Mouse (Mus musculus) ES-E14 (cell line): ENCODE results near the gene Il1rn.

Experiments
- CHD2 ChIP-seq: IDR thresholded peaks from 2 replicates; pipeline ENCODE4 v1.6.1; 2014; ENCODE audit warnings: mild to moderate bottlenecking, low read depth, low read length, inconsistent platforms
- HCFC1 ChIP-seq: IDR thresholded peaks from 2 replicates; pipeline ENCODE4 v1.6.1; 2012; ENCODE audit warnings: low read length, inconsistent platforms, borderline replicate concordance; ENCODE audit not compliant: insufficient read depth
- MAFK ChIP-seq: IDR thresholded peaks from 2 replicates; pipeline ENCODE4 v1.6.1; 2014; ENCODE audit warnings: mild to moderate bottlenecking, low read depth, low read length, inconsistent platforms; ENCODE audit not compliant: insufficient read depth
- ZNF384 ChIP-seq: IDR thresholded peaks from 2 replicates; pipeline ENCODE4 v1.6.1; 2012; ENCODE audit warnings: low read depth, low read length, inconsistent platforms

DNA sequence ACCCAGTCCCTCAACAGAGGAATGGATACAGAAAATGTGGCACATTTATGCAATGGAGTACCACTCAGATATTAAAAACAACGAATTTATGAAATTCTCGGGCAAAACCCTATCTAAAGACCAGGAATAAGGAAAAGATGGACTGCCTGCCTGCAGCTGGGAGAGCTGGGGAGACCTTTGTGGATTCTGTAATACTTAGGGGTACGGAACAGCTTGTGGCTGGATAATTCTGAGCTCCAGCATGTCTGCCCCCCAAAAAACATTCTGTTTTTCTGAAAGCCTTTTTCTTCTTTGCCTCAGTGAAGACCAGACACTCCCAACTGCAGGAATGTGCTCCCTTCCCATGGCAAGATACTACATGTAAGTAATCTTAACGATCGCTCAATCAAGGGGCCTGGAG, 45.8 kb upstream of the Il1rn start, which contains the start of gene Il1f10:
- TF ChIP-seq ZNF384 (no peak), CHD2 (no peak), MAFK (no peak), HCFC1 (no peak)
